Mouse (Mus musculus) heart, adult 2 months (tissue): Measurements from ENCODE around the gene Gm20696.

Experiments
- CTCF ChIP-seq: fragments of 200-600 bp; IDR thresholded peaks from 2 replicates; pipeline ENCODE4 v1.8.1; 2022; ENCODE audit warnings: antibody characterized with exemption, mild to moderate bottlenecking, moderate library complexity
- EP300 ChIP-seq: fragments of 200-500 bp; IDR thresholded peaks from 2 replicates; pipeline ENCODE4 v1.6.1; 2011; ENCODE audit warnings: low read depth, low read length, control low read depth; ENCODE audit not compliant: insufficient read depth
- POLR2A ChIP-seq: fragments of 200-500 bp; IDR thresholded peaks from 2 replicates; pipeline ENCODE4 v1.6.1; 2011; ENCODE audit warnings: mild to moderate bottlenecking, low read depth, low read length, control low read depth; ENCODE audit not compliant: insufficient read depth

- no peak for TF ChIP-seq POLR2A
- no peak for TF ChIP-seq CTCF
- no peak for TF ChIP-seq EP300
These were observed 369.1 kb downstream of the Gm20696 start for GRCm38 (mm10) chr6:99297535-99297934.
